Mouse (Mus musculus) adrenal gland, postnatal 25 days (tissue): ENCODE results near the gene Gad2. TPM values are rescaled to one million over a fixed set of nuclear protein-coding genes. Genes with fewer than 3 reads are reported as not detected.

ENCODE experiments used
- DNase-seq: peaks from one replicate; pipeline ENCODE4 v3.0.0; 2021; ENCODE audit warnings: mixed read lengths
- total RNA-seq: library from RNA; stranded (reverse); gene quantifications from 2 replicates; pipeline ENCODE4 v1.2.3, GENCODE M21; 2021

The Gad2 gene
- total RNA-seq, 1 experiment from 2014 or later: not detected

DNA sequence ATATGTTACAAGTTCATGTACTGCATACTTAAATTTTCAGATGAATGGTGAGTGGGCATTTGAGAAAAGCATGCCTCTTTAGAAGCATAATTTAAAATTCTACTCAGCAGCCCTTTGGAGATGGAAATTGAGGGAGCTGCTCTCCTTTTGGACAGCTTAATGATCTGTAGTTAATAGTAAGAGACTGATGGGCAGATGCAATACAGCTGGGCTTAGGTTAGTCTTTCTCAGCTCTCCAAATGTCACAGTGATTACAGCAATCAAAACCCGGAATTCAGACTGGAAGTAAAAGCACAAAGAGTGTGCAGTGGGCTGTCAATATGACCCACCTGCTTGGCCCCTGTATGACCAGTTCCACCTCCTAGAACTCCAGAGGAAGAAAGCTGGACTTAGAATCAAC, 24.1 kb downstream of the Gad2 start:
- DNase-seq: no peak

DNA sequence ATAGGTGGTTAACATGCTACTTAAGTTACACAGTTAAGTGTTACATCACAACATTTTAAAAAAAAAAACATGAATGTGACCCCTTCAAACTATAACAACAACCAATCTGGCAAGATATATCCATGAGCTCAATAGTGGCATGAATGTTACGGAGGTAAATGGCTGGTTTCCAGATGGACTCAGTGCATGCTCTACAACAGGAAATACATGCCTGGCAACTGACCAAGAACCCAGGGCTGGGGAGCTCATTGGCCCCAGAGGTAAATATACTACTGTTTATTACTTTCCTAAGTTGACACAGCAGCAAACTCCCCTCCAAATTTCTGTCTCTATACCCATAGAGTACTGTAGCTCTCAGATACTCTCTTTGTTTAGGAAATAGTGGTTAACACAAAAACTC, 26.4 kb downstream of the Gad2 start:
- no peak for DNase-seq

DNA sequence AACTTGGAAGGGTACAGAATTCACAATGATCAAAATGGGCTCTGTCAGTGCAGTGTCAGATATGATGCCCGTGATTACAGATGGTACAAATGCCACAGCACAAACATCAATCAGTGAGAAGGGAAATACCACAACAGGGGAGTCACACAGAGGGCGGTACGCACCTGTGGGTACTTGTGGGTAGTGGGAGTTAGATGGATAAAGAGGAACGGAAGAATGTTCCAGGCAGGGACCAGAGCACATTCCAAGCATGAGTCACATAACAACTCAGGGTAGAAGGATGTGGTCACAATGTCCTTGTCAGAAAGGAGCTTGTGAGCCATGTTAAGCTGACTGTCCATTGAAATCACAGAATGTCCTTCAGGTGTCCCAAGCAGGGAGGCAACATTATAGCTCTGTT, 29.8 kb downstream of the Gad2 start:
- DNase-seq: no peak

DNA sequence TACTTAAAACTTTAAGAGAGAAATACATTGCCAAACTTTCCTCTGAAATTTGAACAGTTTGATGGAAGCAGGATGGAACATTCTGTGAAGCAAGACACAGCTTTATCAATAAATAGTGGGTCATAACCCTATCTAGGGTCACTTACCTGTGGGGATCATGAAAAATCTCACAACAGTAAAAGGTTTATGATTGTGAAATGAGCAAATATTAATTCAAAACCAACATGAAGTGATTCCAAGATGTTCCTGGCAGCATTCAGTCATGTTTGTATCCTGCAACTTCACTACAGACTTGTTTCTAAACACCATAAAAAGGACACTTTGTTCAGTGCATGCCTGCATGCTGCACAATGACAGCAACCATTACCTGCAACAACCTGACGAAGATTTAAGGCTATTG, 41.7 kb downstream of the Gad2 start:
- DNase-seq: no peak

DNA sequence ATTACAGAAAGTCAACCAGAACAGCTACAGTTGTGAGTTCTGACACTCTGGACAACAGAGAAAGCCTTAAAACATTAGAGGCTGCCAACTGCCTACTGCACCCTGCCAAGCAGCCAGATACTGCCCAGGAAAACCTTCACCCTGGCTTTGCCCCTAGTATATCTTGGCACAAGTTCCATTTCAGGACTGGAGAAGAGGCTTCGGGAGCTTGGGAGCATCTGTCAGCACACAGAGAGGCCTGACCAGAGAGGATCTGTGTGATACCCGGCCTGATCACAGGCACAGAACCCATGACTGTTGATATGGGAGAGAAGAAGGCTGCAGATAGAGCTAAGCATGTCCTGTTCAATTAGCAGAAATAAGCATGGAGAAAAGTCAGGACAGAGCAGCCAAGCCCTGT, 48.4 kb downstream of the Gad2 start:
- no peak for DNase-seq

DNA sequence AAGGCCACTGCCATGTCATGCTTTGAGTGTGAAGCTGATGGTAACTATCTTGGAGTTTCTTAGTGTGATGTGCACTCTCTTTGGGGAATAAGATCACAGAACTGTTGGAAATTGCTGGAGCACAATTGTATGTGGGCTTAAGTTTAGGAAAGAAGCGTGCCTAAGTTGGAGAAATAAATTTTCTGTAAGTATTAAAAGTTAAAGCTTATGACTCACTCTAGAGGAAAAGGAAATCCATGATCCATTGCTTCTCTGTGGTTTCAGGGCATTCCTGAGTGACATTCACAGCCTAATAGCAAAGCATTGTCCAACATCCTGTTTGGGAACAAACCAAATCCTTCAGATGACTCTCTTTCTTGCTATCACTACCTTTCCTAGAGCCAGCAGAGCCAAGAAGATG, 49.3 kb downstream of the Gad2 start:
- no peak for DNase-seq

DNA sequence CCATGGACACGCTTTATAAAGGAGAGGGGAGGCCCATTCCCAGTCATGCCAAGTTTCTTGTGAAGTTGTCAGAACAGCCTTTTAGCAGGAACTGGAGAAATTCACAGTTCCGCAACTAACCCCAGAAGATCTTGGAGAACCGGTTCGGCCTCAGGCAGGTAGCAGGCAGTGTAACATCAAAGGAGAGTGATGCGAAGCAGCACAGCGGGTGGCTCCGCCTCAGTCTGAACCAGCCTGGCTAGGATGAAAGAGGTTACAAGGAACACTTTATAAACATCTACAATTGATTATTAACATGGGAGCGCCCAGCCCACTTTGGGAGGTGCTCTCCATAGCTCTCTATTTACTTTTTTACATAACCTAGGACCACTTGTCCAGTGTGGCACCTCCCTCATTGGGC, 55.1 kb downstream of the Gad2 start:
- DNase-seq: no peak

DNA sequence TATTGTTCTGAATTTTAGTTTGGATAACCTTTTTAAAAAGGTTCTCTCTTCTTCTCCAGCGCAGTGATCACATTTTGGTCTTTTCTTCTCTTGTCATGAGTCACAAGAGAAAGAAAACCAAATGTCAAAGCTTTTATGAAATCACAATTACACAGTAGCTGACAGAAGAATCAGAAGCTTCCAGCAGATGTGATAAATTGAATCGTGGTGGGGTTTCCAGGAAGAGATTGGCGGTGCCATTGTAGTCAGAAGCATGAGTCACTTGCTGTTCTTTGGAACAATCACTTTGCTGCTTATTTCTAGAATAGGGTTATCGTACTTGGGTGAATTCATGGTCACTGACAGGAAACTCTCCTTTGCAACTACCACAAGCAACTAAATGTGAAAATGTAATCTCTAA, 57.9 kb downstream of the Gad2 start:
- no peak for DNase-seq

DNA sequence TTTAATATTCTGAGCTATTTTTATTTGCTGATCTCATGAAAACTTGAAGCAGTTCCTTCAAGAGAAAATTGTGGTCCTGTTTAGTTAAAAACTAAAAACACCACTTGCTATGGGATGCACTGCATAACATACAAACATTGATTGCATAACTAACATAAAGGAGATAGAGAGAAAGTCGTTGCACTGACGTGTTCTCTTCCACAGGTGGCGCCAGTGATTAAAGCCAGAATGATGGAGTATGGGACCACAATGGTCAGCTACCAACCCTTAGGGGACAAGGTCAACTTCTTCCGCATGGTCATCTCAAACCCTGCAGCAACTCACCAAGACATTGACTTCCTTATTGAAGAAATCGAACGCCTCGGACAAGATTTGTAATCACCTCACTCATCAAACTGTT, 68.0 kb downstream of the Gad2 start:
- no peak for DNase-seq

DNA sequence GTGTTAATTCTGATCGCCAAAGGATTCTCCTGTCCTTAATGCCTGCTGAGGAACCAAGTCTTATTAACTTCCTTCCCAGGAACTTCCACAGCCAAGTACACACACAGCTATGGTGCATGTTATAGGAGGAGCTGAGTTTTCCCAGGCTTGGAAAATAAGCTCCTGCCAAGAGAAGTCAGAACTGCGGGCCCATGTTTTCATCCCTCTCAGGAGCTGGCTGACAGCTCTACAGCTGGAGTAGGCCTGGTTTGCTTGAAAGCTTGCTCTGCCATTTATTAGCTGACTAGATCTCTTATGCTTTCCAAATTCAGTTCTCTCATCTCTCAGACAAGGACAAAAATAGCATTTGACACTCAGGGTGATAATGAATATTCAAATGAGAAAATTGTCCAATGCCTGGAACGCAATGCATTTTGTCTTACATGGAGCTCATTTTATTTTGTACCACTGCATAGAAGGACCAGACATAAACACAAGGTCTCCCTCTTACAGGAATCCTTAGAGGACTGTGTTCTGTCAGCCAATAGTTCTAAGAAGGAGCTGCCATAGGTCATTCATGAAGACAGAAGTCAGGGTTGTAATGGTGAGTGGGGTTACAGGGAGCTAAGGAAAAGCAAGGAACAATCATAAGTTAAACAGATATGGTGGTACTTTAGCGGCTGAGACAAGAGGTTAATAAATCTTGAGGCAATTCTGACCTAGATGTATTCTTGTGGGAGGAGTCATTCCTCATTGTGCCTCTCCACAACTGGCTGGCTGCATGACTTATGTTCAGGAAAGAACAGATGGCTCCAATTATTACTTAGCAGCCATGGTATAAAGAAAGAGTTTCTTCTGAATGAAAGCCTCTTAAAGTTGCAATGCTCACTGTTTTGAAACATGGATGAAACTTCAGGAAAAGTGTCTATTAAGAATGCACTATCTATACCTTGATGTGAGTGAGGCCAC, 83.0 kb downstream of the Gad2 start:
- no peak for DNase-seq

DNA sequence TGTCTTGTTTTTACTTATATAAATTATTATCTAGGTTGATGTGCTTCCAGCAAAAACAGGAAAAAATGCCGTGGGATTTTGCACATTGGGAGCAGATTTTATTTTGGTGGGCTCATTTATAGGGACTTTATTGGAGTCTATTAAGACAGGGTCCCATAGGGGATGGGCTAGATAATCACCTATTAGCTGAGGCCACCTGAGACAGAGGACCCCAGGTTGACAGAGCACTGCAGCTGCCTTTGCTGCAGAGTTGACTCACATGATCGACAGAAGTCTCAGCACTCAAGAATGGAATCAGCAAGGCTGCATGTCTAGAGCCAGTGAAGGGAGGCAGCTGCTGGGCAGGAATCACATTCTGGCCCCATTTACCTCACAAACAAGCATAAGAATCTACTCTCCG, 84.2 kb downstream of the Gad2 start:
- no peak for DNase-seq

DNA sequence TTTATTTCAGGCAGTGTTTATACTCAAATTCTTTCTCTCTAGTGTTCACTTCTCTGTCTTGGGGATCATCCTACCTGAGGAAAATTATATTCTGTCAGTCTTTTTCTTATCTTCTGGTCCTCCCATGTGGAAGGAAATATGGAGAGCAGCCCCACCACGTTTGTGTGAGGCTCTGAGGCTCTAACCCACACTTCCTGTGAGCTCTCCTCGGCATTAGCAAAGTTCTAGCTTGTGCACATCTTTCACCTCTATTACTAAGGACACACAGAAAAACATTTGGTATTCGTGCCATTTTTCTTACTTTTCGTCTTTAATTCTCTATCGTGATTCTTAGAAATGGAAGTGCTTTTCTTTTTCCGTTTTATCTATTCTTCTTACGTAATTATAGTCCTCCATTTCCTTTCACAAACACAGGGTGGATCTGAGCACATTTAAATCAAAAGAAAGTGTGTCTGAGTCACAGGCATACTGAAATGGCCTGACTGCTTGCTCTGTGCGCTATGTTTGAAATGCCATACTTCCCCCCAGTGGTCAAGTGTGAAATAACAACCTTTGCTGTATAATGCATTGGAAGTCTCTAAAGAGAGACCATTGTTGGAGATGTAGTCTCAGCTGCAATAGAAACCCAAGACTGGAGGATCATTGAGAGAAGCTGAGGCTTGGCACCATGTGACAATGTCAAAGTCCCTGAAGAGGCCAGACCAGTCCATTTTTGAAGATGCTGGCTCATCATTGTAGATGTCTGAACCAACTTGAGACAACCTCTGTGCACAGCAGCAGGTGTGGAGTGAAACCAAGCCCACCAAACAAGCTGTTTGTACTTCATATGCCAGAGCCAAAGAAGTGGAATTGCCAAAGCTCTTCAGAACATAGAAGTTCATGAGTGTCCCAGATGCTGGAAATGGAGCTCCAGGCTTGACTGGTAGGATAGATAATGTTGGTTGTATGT, 99.8 kb downstream of the Gad2 start:
- DNase-seq: peak; percentile 20

DNA sequence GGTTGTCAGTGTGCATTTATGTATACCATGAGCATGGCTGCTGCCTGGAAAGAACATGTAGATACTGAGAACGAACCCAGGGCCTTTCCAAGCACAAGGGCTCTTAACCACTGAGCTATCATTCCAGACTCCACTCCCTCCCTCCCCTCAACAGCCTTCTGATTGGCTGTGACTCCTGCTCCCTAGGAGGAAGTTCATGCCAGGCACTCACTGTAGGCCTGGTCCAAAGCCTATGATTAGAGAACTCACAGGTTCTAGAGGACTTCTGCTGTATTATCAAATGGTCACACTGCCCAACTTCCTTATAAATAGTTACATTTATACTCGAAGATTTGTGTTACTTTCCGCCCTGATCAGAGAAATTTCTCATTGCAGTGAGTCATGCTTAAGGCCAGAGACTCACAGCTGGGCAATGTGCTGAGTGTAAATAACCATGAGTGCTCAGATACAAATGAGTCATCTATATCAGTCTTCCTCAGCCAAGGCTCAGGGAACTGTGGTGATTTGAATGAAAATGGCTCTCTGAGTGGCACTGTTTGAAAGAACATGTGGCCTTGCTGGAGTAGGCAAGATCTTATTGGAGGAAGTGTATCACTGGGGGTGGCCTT, 102.0 kb downstream of the Gad2 start:
- peak; percentile 3 for DNase-seq

DNA sequence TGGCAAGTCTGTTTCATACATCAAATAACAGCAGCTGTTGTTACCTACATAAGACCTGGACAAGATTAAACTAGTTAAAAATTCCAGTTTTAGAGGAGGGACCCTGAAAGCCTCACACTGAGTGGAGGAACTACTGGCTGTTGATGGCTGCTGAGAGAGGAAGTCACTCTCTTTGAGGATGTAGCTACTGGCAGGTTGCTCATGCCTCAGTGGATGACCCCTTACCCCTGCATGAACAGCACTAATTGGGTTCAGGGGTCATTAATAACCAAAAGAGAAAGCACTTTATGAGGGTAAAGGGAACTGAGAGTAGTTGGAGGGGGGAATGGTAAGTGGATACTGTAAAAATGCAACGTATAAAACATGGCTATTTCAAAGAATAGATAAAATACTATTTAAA, 105.1 kb downstream of the Gad2 start:
- DNase-seq: no peak

DNA sequence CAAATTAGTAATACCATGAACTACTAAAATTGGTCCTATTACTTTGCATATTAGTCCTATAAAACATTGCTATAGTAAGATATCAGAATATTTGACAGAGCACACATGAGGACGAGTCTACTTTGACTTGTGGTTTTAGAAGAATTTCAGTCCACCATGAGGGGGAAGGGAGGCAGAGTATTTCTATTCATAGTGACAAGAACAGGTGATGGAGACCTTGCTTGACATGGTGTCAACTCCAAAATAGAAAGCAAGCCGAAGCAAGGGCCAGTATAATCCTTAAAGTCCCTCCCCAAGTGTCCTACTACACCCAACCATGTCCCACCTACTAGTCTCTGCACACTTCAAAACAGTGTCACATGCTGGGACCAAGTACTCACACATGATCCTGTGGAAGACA, 114.1 kb downstream of the Gad2 start:
- DNase-seq: no peak

DNA sequence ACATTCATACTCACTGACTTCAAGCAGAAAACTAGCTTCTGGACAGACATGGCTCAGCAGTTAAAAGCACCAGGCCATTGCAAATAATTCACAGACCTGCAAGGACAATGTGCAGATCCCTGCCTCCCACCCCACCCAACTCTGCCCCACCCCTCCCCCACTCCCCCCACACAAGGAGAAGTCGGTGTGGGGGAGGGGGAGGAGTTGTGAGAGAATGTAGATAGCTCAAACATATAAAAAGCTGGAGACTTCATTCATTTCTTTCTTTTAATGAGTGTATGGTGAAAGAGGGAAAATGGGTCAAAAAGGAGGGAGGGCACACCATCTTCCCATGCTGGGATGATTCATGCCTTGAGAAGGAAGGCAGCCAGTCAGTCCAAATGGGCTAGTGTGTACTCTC, 117.4 kb downstream of the Gad2 start:
- no peak for DNase-seq

DNA sequence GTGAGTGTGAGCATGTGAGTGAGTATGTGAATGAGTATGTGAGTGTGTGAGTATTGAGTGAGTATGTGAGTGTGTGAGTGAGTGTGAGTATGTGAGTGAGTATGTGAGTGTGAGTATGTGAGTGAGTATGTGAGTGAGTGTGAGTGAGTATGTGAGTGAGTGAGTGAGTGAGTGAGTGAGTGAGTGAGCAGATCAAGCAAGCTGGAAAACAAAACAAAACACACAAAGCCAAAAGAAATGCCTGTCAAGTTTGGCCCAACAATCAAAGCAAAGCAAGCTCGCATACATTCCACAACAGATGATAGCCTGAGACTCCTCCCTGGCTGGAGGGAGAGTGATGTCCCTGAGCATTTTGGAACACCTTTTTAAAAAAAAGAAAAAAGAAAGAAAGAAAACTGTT, 118.4 kb downstream of the Gad2 start:
- DNase-seq: no peak

DNA sequence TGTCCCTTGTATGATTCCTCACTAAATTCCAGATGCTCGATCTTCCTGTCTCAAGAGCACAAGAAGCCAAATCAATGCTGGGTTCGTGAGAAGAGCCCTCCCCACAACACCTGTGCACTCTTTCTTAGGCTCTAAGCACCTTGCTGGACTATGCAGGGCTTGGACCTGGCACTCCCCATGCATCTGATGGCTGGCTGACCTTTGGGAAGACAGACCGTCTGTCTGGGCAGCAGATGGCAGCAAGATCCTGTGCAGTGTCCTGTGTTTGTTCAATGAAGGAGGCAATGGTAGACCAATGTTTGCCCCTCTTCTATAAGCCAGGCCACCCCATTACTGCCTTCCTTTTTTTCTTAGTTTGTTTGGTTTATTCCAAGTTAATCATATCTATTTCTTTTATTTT, 119.2 kb downstream of the Gad2 start:
- DNase-seq: no peak
